Mouse (Mus musculus): Measurements from ENCODE around the gene Sox5.
"Not testable (repeated sequence)": the region's sequence is repeated elsewhere in the genome, so short reads cannot be mapped to it uniquely, and the experiment has no call there.

Sox5 gene

GRCm38 (mm10) chr6:144195934-144196333 is 585.8 kb downstream of the Sox5 start:
- DNase-seq (ENCODE audit: low read depth, low spot score), result peak; percentile 30

GRCm38 (mm10) chr6:144183087-144183486 is 598.7 kb downstream of the Sox5 start:
- no peak for DNase-seq (ENCODE audit: low read depth, low spot score)

- not testable (repeated sequence) for DNase-seq (ENCODE audit: low read depth, low spot score)
Observed at GRCm38 (mm10) chr6:144182429-144182828, 599.3 kb downstream of the Sox5 start.

GRCm38 (mm10) chr6:144181083-144181866 is 600.5 kb downstream of the Sox5 start:
- peak; percentile 62 for DNase-seq (ENCODE audit: low read depth, low spot score)

- DNase-seq (ENCODE audit: low read depth, low spot score), result no peak
Observed at GRCm38 (mm10) chr6:144179111-144179510, 602.7 kb downstream of the Sox5 start.

GRCm38 (mm10) chr6:144176674-144177073 is 605.1 kb downstream of the Sox5 start:
- no peak for DNase-seq (ENCODE audit: low read depth, low spot score)

- no peak for DNase-seq (ENCODE audit: low read depth, low spot score)
Observed at GRCm38 (mm10) chr6:144175590-144175989, 606.2 kb downstream of the Sox5 start.

- no peak for DNase-seq (ENCODE audit: low read depth, low spot score)
Observed at GRCm38 (mm10) chr6:144170541-144170940, 611.2 kb downstream of the Sox5 start.

GRCm38 (mm10) chr6:144169791-144170190 is 612.0 kb downstream of the Sox5 start:
- DNase-seq (ENCODE audit: low read depth, low spot score), result no peak

GRCm38 (mm10) chr6:144168696-144169476 is 612.9 kb downstream of the Sox5 start:
- no peak for DNase-seq (ENCODE audit: low read depth, low spot score)

GRCm38 (mm10) chr6:144167058-144167457 is 614.7 kb downstream of the Sox5 start:
- no peak for DNase-seq (ENCODE audit: low read depth, low spot score)

- no peak for DNase-seq (ENCODE audit: low read depth, low spot score)
Observed at GRCm38 (mm10) chr6:144166651-144167050, 615.1 kb downstream of the Sox5 start.

- DNase-seq (ENCODE audit: low read depth, low spot score), result peak; percentile 73
Observed at GRCm38 (mm10) chr6:144166104-144166503, 615.7 kb downstream of the Sox5 start.

- peak; percentile 35 for DNase-seq (ENCODE audit: low read depth, low spot score)
Observed at GRCm38 (mm10) chr6:144163501-144163900, 618.3 kb downstream of the Sox5 start.

GRCm38 (mm10) chr6:144158637-144159036 is 623.1 kb downstream of the Sox5 start:
- peak; percentile 49 for DNase-seq (ENCODE audit: low read depth, low spot score)

- peak; percentile 82 for DNase-seq (ENCODE audit: low read depth, low spot score)
Observed at GRCm38 (mm10) chr6:144154892-144155424, 626.8 kb downstream of the Sox5 start.

GRCm38 (mm10) chr6:144151957-144152356 is 629.8 kb downstream of the Sox5 start:
- DNase-seq (ENCODE audit: low read depth, low spot score), result no peak

GRCm38 (mm10) chr6:144151075-144151474 is 630.7 kb downstream of the Sox5 start:
- peak; percentile 36 for DNase-seq (ENCODE audit: low read depth, low spot score)

- DNase-seq (ENCODE audit: low read depth, low spot score), result peak; percentile 18
Observed at GRCm38 (mm10) chr6:144137397-144137796, 644.4 kb downstream of the Sox5 start.

- DNase-seq (ENCODE audit: low read depth, low spot score), result no peak
Observed at GRCm38 (mm10) chr6:144136894-144137293, 644.9 kb downstream of the Sox5 start.

- no peak for DNase-seq (ENCODE audit: low read depth, low spot score)
Observed at GRCm38 (mm10) chr6:144129927-144130326, 651.9 kb downstream of the Sox5 start.

- no peak for DNase-seq (ENCODE audit: low read depth, low spot score)
Observed at GRCm38 (mm10) chr6:144119961-144120360, 661.8 kb downstream of the Sox5 start.

All from brain, adult 2 months (tissue).